Mouse (Mus musculus) forebrain, embryonic 10.5 days (tissue): Measurements from ENCODE around the gene Gm8300. TPM values are rescaled to one million over a fixed set of nuclear protein-coding genes. Genes with fewer than 3 reads are reported as not detected.
"Not testable (repeated sequence)": the region's sequence is repeated elsewhere in the genome, so short reads cannot be mapped to it uniquely, and the experiment has no call there.

Experiments
- DNase-seq: peaks from one replicate; pipeline ENCODE4 v3.0.0-alpha.2; 2017; ENCODE audit warnings: low spot score; ENCODE audit errors: extremely low spot score
- H3K27ac ChIP-seq: fragments of 300-500 bp; sonication (generic); 2 replicates; pipeline ENCODE4 v1.5.1; 2016; ENCODE audit warnings: mild to moderate bottlenecking
- H3K27me3 ChIP-seq: fragments of 300-500 bp; sonication (generic); 2 replicates; pipeline ENCODE4 v1.6.1; 2016; ENCODE audit warnings: mild to moderate bottlenecking; ENCODE audit not compliant: poor library complexity, severe bottlenecking
- H3K36me3 ChIP-seq: fragments of 300-500 bp; sonication (generic); replicated peaks from 2 replicates; pipeline ENCODE4 v1.6.1; 2016; ENCODE audit warnings: mild to moderate bottlenecking, moderate library complexity
- H3K4me1 ChIP-seq: fragments of 300-500 bp; sonication (generic); 2 replicates; pipeline ENCODE4 v1.6.1; 2016
- H3K4me3 ChIP-seq: fragments of 300-500 bp; sonication (generic); 2 replicates; pipeline ENCODE4 v1.5.1; 2016; ENCODE audit warnings: mild to moderate bottlenecking, moderate library complexity
- H3K9me3 ChIP-seq: fragments of 300-500 bp; sonication (generic); 2 replicates; pipeline ENCODE4 v1.6.1; 2016; ENCODE audit warnings: mild to moderate bottlenecking, moderate library complexity
- WGBS: fragments of 180-500 bp; shearing (Covaris S2); methylation state at CpG from one replicate; pipeline ENCODE4 v1.1.7; 2016; 5-methylcytosine and 5-hydroxymethylcytosine counted together
- polyA plus RNA-seq: library from polyadenylated mRNA; unstranded; fragments of >200 nt; fragmentation: Nextera tagmentation; extraction: Ambion mirVana; gene quantifications from 2 replicates; pipeline ENCODE4 v1.2.1, GENCODE M21; 2016

The Gm8300 gene
- not detected in 2 replicates for polyA plus RNA-seq

DNA sequence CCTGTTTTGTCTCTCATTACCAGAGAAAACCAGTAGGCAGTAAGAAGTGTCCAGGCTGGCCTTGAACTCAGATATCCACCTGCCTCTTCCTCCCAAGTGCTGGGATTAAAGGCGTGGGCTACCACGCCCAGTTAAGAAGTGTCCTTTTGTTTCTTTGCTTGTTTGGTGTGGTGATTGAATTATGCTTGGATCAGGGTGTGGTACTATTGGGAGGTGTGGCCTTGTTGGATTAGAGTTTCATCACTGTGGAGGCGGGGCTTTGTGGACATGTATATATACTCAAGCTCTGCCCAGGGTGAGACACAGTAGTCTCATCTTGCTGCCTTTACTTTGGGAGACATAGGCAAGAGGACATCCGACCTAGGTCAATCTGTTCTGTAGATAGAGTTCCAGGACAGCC lies at the start of gene Gm8300:
TSS of gene Gm8300 (plus strand) at position 301 of the 400 bp plus-strand sequence.
- not testable (repeated sequence) for H3K27ac ChIP-seq, H3K36me3 ChIP-seq, DNase-seq, H3K27me3 ChIP-seq, H3K4me3 ChIP-seq, H3K9me3 ChIP-seq, H3K4me1 ChIP-seq
- 77% methylated on average over 4 of the region's 4 CpGs for WGBS

DNA sequence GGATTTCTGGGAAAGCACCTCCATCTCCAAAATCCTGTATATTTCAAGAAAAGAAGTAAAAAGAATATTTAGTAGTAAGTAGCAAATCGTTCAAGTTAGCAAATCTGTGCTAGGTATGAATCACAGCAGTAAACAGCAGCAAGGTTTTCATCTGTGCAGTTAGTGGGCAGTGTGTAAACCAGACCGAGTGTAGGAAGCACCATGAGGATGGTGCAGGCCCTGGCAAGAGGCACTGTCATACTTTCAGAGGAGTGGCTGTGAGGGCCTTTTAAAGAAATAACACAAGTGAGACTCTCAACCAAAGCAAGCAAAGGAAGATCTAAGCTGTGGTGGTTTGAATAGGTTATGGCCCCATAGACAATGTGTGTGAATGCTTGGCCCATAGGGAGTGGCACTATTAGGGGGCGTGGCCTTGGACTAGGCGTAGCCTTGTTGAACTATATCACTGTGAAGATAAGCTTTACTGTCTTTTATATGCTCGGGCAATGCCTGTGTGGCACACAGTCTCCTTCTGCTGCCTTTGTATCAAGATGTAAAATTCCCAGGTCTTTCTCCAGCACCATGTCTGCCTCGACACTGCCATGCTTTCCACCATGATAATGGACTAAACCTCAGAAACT lies 49.3 kb upstream of the Gm8300 start:
- Histone ChIP-seq H3K9me3 (no peaks in the 10 kb centered on the region), H3K4me1 (no peaks in the 10 kb centered on the region), H3K4me3 (no peak overlapping the region), H3K27me3 (no peaks in the 10 kb centered on the region), H3K36me3 (peaks cover 94% of the 10 kb centered on the region), H3K27ac (no peak overlapping the region)
- DNase-seq, result no peak
- 92% methylated on average over 6 of the region's 6 CpGs for WGBS

DNA sequence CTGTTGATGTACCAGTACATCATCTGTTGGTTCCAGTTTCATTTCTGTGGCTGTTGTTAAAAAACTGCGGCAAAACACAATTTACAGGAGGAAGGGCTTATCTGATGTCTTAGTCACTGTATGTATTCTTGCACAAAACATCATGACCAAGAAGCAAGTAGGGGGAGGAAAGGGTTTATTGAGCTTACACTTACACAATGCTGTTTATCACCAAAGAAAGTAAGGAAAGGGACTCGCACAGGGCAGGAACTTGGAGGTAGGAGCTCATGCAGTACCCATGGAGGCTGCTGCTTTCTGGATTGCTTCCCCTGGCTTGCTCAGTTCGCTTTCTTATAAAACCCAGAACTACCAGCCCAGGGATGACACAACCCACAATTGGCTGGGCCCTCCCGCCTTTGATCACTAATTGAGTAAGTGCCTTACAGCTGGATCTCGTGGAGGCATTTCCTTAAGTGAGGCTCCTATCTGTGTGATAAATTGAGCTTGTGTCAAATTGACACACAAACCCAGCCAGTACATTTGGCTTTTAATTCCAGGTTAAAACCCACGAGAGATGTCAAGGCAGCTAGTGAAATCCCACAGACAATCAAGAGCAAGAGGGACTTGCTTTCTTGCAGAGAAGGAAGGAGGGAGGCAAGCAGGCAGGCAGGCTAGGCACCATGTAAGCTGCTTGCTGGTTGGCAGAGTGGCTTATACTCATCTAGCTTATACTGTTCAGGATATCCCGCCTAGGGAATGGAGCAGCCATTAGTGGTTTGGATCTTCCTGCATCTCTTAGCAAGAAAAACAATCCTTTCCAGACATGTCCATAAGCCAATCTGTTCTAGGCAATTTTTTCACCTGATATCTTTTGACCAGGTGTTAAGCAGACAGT lies 43.6 kb upstream of the Gm8300 start:
- DNase-seq, result no peak
- 75% methylated on average over 7 of the region's 7 CpGs for WGBS
- Histone ChIP-seq H3K4me1 (peaks cover 13% of the 10 kb centered on the region), H3K27ac (peak overlapping the region; percentile 97), H3K36me3 (peaks cover 43% of the 10 kb centered on the region), H3K27me3 (no peaks in the 10 kb centered on the region), H3K9me3 (no peaks in the 10 kb centered on the region), H3K4me3 (peak overlapping the region; percentile 88)

DNA sequence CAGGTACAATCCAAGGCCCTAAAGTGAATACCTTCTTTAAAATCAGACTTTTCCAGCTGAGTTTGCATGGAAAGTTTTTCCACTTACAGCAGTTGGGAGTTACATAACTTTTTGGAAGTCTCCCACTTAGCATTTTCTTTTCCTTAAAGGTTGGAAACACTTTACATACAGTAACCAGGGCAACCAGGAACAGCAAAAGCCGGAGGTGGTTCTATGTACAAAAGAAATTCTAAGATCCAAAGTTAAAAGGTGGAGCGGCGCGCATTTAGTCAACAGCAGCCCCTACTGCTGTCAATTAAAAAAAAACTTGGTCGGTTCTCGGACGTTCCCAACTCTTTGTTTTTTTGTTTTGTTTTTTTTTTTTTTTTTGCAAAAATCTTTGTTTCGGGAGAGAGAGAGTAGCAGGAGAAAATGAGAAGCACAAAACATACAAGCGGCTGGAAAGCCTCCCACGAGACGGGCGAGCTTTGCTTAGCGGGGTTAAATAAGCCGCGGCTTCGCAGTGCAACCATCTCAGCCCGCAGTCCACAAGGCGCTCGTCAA lies 42.6 kb upstream of the Gm8300 start:
- peak overlapping the region; percentile 88 for H3K4me3 ChIP-seq
- H3K27me3 ChIP-seq, result no peaks in the 10 kb centered on the region
- no peak for DNase-seq
- WGBS, result under 1% methylated on average over 19 of the region's 19 CpGs
- H3K4me1 ChIP-seq, result peaks cover 13% of the 10 kb centered on the region
- peaks cover 35% of the 10 kb centered on the region for H3K36me3 ChIP-seq
- H3K27ac ChIP-seq, result peak overlapping the region; percentile 97
- no peaks in the 10 kb centered on the region for H3K9me3 ChIP-seq

DNA sequence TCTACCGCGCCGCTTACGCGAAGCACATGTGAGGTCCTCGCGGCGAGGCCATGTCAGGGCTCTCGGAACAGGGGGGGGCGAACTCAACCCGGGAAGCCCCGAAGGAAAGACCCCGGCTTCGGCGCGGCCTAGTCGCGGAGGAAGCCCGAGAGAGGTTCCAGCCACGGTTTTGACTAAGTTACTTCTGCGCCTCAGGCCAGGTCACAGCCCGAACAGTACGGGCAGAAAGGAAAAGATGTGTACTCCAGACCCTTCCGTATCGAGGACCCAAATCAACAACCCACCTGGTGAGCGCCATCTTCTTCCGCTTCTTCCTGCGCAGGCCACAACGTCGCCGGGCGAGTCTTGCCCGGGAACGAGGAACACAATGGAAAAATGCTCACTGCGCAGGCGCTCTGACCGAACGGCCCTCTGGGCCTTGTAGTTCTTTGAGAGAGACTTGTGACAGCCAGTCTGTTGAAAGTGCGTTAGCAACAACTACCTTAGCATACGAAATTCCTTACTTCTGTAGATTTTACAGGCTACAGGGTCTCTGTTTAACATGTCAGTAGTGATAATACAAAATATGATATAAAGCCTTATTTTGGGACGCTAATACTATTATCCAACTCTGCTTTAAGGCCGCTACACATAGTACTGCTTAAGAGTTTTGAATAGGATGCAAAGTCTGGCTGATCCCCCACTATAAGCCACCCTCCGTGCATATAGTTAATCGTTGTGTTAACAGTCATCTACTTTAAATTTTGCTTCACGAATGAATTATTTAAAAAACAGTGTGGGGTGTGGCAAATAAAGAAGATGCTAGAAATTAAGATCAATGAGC lies 41.9 kb upstream of the Gm8300 start, which contains the start of gene Snw1:
TSS of gene Snw1 (minus strand) at position 311 of the 823 bp plus-strand sequence.
- Histone ChIP-seq H3K4me1 (peaks cover 13% of the 10 kb centered on the region), H3K9me3 (no peaks in the 10 kb centered on the region), H3K4me3 (peak within 1 kb of the TSS; percentile 88), H3K27me3 (no peaks in the 10 kb centered on the region), H3K36me3 (peaks cover 28% of the 10 kb centered on the region), H3K27ac (peak within 1 kb of the TSS; percentile 97)
- WGBS, result 3% methylated on average over 45 of the region's 45 CpGs
- peak; percentile 94 for DNase-seq

DNA sequence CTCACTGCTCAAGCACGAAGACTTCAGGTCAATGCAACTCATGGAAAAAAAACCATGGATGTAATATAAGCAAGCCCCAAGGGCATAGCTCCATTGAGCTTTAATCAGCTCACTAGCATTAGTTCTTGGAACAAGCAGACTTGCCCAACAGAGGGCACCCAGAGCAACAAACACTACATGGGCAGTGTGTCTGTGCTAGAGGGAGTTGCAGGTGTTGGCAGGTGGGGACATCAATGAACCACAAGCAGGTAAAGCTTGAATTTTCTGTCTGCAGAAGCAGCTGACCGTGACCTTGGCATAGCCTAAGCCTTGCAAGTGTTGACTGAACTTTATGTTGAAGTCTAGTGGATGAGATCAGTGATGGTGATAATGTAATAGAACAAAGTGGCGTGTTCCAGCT lies 39.4 kb upstream of the Gm8300 start:
- WGBS, result 84% methylated on average over 3 of the region's 3 CpGs
- Histone ChIP-seq H3K27ac (no peak overlapping the region), H3K9me3 (no peaks in the 10 kb centered on the region), H3K36me3 (peaks cover 6% of the 10 kb centered on the region), H3K27me3 (no peaks in the 10 kb centered on the region), H3K4me3 (no peak overlapping the region), H3K4me1 (peaks cover 13% of the 10 kb centered on the region)
- no peak for DNase-seq

DNA sequence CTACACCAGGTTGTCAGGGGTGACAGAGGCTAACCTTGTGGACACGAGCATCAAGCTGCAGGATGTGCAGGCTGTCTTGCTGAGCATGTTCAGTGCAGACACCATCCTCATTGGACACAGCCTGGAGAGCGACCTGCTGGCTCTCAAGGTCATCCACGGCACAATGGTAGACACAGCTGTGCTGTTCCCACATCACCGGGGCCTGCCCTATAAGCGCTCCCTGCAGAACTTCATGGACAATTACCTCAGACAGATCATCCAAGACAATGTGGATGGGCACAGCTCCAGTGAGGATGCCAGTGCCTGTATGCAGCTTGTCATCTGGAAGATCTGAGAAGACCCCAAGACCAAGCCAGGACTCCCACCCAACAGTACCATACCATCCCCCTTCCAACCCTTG lies 31.6 kb upstream of the Gm8300 start:
- H3K36me3 ChIP-seq, H3K27me3 ChIP-seq, H3K4me1 ChIP-seq, H3K9me3 ChIP-seq, DNase-seq, H3K4me3 ChIP-seq, H3K27ac ChIP-seq: not testable (repeated sequence)
- 89% methylated on average over 5 of the region's 5 CpGs for WGBS

DNA sequence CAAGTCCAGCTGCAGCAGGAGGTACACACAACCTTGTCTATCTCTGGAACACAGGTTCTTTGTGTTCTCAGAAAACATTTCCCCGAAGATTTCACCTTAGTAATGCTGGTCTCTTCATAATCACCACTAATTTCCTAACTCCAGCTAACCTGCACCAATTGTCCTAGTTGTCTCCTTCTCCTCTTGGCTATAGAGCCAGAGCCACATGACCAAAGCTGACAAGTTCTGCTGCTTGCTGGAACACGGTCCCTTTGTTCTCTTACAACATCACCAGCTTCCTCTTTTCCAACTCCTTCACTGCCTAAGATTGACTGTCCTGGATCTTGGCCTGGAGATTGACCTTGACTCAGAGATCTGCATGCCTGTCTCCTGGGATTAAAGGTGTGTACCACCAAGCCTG lies 25.4 kb upstream of the Gm8300 start:
- H3K4me1 ChIP-seq, H3K4me3 ChIP-seq, H3K9me3 ChIP-seq, H3K27ac ChIP-seq, H3K27me3 ChIP-seq, H3K36me3 ChIP-seq, DNase-seq: not testable (repeated sequence)
- 72% methylated on average over 2 of the region's 2 CpGs for WGBS

DNA sequence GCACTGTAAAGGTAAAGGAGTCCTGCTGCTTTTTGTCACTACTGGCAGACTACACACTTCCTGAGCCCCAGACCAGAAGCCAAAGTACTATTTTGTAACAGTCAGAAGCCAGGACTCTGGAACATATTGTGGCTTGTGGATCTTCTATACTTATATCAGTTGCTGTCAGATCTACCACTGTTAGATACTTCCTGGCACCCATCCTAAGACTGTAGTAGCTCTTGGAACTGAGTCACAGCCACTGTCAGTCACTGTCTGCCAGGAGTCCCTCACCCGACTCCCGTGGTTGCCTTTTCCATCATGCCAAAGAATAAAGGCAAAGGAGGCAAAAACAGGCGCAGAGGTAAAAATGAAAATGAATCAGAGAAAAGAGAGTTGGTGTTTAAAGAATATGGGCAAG lies 19.7 kb upstream of the Gm8300 start, which contains the start of gene Gm5788:
TSS of gene Gm5788 (plus strand) at position 301 of the 400 bp plus-strand sequence.
- not testable (repeated sequence) for H3K4me1 ChIP-seq, DNase-seq, H3K4me3 ChIP-seq, H3K27ac ChIP-seq, H3K27me3 ChIP-seq, H3K9me3 ChIP-seq, H3K36me3 ChIP-seq
- WGBS, result 87% methylated on average over 3 of the region's 3 CpGs

DNA sequence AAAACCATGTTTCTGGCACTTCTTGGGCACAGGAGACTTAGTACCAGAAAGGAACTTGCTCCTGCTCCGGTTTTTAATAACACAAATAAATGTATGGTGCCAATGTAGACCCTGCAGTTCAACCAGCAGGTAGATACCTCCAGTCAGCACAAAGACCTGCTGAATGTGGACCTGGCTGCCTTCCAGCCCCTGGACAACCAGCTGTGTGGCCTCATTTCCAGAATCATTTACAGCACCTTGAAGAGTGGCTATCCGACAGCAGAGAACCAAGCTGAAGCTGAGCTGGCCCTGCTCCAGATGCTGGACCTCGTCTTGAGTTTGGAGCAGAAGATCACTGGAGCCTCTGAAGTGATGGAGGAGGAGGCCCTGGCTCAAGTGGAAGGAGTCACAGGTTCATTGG lies 5.5 kb downstream of the Gm8300 start:
- H3K36me3 ChIP-seq, H3K4me1 ChIP-seq, H3K27ac ChIP-seq, H3K27me3 ChIP-seq, H3K4me3 ChIP-seq, H3K9me3 ChIP-seq, DNase-seq: not testable (repeated sequence)
- 83% methylated on average over 3 of the region's 3 CpGs for WGBS

DNA sequence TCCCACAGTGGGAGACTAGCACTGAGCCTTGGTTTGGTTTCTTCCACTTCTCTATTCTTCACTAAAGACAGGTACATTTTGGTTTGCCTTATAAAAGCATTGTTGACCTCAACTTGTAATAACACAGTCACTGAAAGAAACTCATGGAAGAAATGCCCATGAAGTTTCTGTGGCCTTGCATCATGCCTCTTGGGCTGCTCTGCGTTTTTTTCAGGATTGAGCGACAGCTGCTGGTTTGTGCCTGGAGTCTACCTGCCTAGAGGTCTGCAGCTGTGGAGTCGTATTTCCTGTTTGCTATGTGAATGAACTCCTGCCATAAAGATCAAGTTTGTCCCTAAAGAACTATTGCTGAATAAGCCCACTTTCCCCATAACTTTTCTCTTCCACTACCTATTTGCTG lies 29.8 kb downstream of the Gm8300 start:
- H3K9me3 ChIP-seq, result peaks cover 6% of the 10 kb centered on the region; the same call in 1 of the 2 replicates
- WGBS, result 86% methylated on average over 3 of the region's 3 CpGs
- no peak for DNase-seq
- H3K36me3 ChIP-seq, result no peaks in the 10 kb centered on the region
- H3K4me1 ChIP-seq, result no peaks in the 10 kb centered on the region
- no peaks in the 10 kb centered on the region for H3K27me3 ChIP-seq
- H3K27ac ChIP-seq, result no peak overlapping the region
- H3K4me3 ChIP-seq, result no peak overlapping the region

DNA sequence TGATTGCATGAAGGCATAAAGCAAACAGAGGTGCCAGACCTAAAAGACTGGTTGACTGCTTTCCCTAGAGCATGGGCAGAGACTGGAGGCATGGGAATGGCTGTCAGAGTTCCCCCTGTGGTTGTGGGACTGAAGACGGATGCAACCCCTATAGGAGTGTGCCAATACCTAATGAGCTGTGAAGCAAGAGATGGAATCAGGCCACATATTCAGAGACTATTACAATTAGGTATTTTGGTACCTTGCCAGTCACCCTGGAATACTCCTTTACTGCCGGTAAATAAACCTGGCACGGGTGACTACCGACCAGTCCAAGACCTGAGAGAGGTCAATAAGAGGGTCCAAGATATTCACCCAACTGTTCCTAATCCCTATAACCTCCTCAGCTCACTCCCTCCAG lies 36.5 kb downstream of the Gm8300 start:
- WGBS, result 96% methylated on average over 4 of the region's 4 CpGs
- H3K4me1 ChIP-seq, H3K27me3 ChIP-seq, DNase-seq, H3K9me3 ChIP-seq, H3K27ac ChIP-seq, H3K4me3 ChIP-seq, H3K36me3 ChIP-seq: not testable (repeated sequence)
